8 mouse cellular contexts compared by ENCODE assay signal in genomic region chr11:95310007-95310647, GRCm38 (mm10). TPM values are rescaled to one million over a fixed set of nuclear protein-coding genes. Genes with fewer than 3 reads are reported as not detected.
DNase-seq lines count a peak whose midpoint lies in the region; ATAC-seq and TF ChIP-seq lines count a peak whose summit lies in the region.

Gene Kat7, minus strand, starts transcription at chr11:95310246.

- no peaks in the 10 kb centered on the region for H3K9me3 ChIP-seq in forebrain, embryonic 10.5 days
- H3K9me3 ChIP-seq in heart, embryonic 15.5 days (replicated peaks): no peaks in the 10 kb centered on the region
- H3K9me3 ChIP-seq in liver, embryonic 14.5 days (ENCODE audit: control insufficient read depth, low read length): no peaks in the 10 kb centered on the region
- no peaks in the 10 kb centered on the region for H3K9me3 ChIP-seq in neural tube, embryonic 11.5 days (ENCODE audit: control insufficient read depth, low read length)

- H3K9ac ChIP-seq in heart, embryonic 15.5 days: peak within 1 kb of the TSS; percentile 98
- H3K9ac ChIP-seq in liver, embryonic 14.5 days (replicated peaks): peak within 1 kb of the TSS; percentile 99
- peak within 1 kb of the TSS; percentile 96 for H3K9ac ChIP-seq in neural tube, embryonic 11.5 days (ENCODE audit: low read length)

- WGBS in forebrain, embryonic 10.5 days: under 1% methylated on average over 42 of the region's 42 CpGs
- under 1% methylated on average over 42 of the region's 42 CpGs for WGBS in heart, embryonic 15.5 days
- WGBS in liver, embryonic 14.5 days (ENCODE audit: insufficient replicate concordance): under 1% methylated on average over 41 of the region's 42 CpGs
- under 1% methylated on average over 42 of the region's 42 CpGs for WGBS in neural tube, embryonic 11.5 days

- DNase-seq in CD8-positive naive resting alpha-beta T cell, adult 2 months (ENCODE audit: low read depth in 2 of 2, low spot score in 2 of 2): peak; percentile 95
- peak; percentile 97 for DNase-seq in c-Kit-positive CD71-negative TER-119-negative erythroid progenitor cells, embryonic 14.5 days (ENCODE audit: low read depth)
- peak; percentile 97 for DNase-seq in forebrain, embryonic 10.5 days (ENCODE audit: extremely low spot score, low spot score)
- peak; percentile 98 to 99 for DNase-seq in kidney, postnatal 25 days
- DNase-seq in liver, embryonic 14.5 days (ENCODE audit: low read depth in 3 of 3, low spot score in 3 of 3): peak; percentile 99
- peak; percentile 96 for DNase-seq in neural tube, embryonic 11.5 days (ENCODE audit: low spot score)
- DNase-seq in telencephalon, adult 2 months (ENCODE audit: low read depth, low spot score): peak; percentile 100

- H3K36me3 ChIP-seq in forebrain, embryonic 10.5 days (replicated peaks): peaks cover 19% of the 10 kb centered on the region
- H3K36me3 ChIP-seq in heart, embryonic 15.5 days: peaks cover 9% of the 10 kb centered on the region
- peaks cover 14% of the 10 kb centered on the region for H3K36me3 ChIP-seq in liver, embryonic 14.5 days (replicated peaks; ENCODE audit: control insufficient read depth, insufficient read depth, low read depth)
- H3K36me3 ChIP-seq in neural tube, embryonic 11.5 days (ENCODE audit: control insufficient read depth, insufficient read depth, low read length): peaks cover 4% of the 10 kb centered on the region

- peak within 1 kb of the TSS; percentile 92 for H3K4me3 ChIP-seq in forebrain, embryonic 10.5 days
- H3K4me3 ChIP-seq in heart, embryonic 15.5 days: peak within 1 kb of the TSS; percentile 96
- peak within 1 kb of the TSS; percentile 94 to 96 for H3K4me3 ChIP-seq in liver, embryonic 14.5 days (ENCODE audit: insufficient read depth in 1 of 2, low read depth in 2 of 2, low read length in 2 of 2)
- peak within 1 kb of the TSS; percentile 96 for H3K4me3 ChIP-seq in neural tube, embryonic 11.5 days (ENCODE audit: low read depth, low read length)

- peak within 1 kb of the TSS; percentile 98 for H3K27ac ChIP-seq in forebrain, embryonic 10.5 days
- H3K27ac ChIP-seq in heart, embryonic 15.5 days: peak within 1 kb of the TSS; percentile 98
- H3K27ac ChIP-seq in liver, embryonic 14.5 days: peak within 1 kb of the TSS; percentile 97
- peak within 1 kb of the TSS; percentile 89 for H3K27ac ChIP-seq in neural tube, embryonic 11.5 days (ENCODE audit: low read depth, low read length)

- TF ChIP-seq EP300 in liver, embryonic 14.5 days (IDR thresholded peaks at IDR 0.05; ENCODE audit: low read depth): peak; percentile 25

- H3K4me2 ChIP-seq in heart, embryonic 15.5 days: peak within 1 kb of the TSS; percentile 73
- peak within 1 kb of the TSS; percentile 92 for H3K4me2 ChIP-seq in liver, embryonic 14.5 days (ENCODE audit: low read depth)
- peak within 1 kb of the TSS; percentile 82 for H3K4me2 ChIP-seq in neural tube, embryonic 11.5 days (ENCODE audit: low read depth)

- H3K4me1 ChIP-seq in forebrain, embryonic 10.5 days: peaks cover 30% of the 10 kb centered on the region
- peaks cover 23% of the 10 kb centered on the region for H3K4me1 ChIP-seq in heart, embryonic 15.5 days (replicated peaks)
- H3K4me1 ChIP-seq in liver, embryonic 14.5 days (replicated peaks; ENCODE audit: control insufficient read depth in 2 of 2, insufficient read depth in 2 of 2, low read length in 1 of 2): peaks cover 24 to 26% of the 10 kb centered on the region in 2 experiments
- peaks cover 10% of the 10 kb centered on the region for H3K4me1 ChIP-seq in neural tube, embryonic 11.5 days (ENCODE audit: control insufficient read depth, insufficient read depth, low read length)

- no peaks in the 10 kb centered on the region for H3K27me3 ChIP-seq in forebrain, embryonic 10.5 days (ENCODE audit: poor library complexity, severe bottlenecking)
- H3K27me3 ChIP-seq in heart, embryonic 15.5 days: no peaks in the 10 kb centered on the region
- H3K27me3 ChIP-seq in liver, embryonic 14.5 days (ENCODE audit: control insufficient read depth, insufficient read depth, low read length): no peaks in the 10 kb centered on the region
- H3K27me3 ChIP-seq in neural tube, embryonic 11.5 days (ENCODE audit: control insufficient read depth, insufficient read depth, low read length): no peaks in the 10 kb centered on the region

- TF ChIP-seq CTCF in liver, embryonic 14.5 days (IDR thresholded peaks at IDR 0.05; ENCODE audit: low read depth): no peak

- peak; percentile 93 for ATAC-seq in heart, embryonic 15.5 days (replicated peaks; ENCODE audit: insufficient number of reproducible peaks, insufficient read depth, low FRiP score, low read depth)
- ATAC-seq in liver, embryonic 14.5 days (ENCODE audit: insufficient read depth): peak; percentile 88
- peak; percentile 92 for ATAC-seq in neural tube, embryonic 11.5 days (ENCODE audit: insufficient read depth, low FRiP score, low TSS enrichment)

RNA-seq across cellular contexts. Expression of gene Kat7, which starts in this region (rescaled TPM):
- polyA plus RNA-seq in forebrain, embryonic 10.5 days (2016; fragmentation: Nextera tagmentation; extraction: Ambion mirVana): 93.2 and 93.7 TPM in 2 replicates
- polyA plus RNA-seq in heart, embryonic 15.5 days (2015; fragmentation: Nextera tagmentation; extraction: Ambion mirVana): 43.3 and 51.3 TPM in 2 replicates
- 16.3 and 19.4 TPM in 2 replicates for polyA plus RNA-seq in liver, embryonic 14.5 days (2012; rRNA removed)
- polyA plus RNA-seq in liver, embryonic 14.5 days (2014; fragmentation: Nextera tagmentation; extraction: Ambion mirVana): 23.6 and 26.7 TPM in 2 replicates
- 86.8 and 87.9 TPM in 2 replicates for polyA plus RNA-seq in neural tube, embryonic 11.5 days (2014; fragmentation: Nextera tagmentation; extraction: Ambion mirVana)

Comparison
In these comparisons a context has a peak if more than half of its experiments do, and no peak if none do; other contexts are left out.
1. Peak in every context shown above with its lines: DNase-seq, ATAC-seq, H3K4me3 ChIP-seq and H3K27ac ChIP-seq.